Mouse (Mus musculus) spleen, postnatal 14 days (tissue): ENCODE measurements around the gene Gm10382.

Experiments
- DNase-seq, 2 experiments: peaks; one replicate each; pipeline ENCODE4 v3.0.0; 2021 to 2022; ENCODE audit warnings: low spot score in 2 of 2

Gene Gm10382

DNA sequence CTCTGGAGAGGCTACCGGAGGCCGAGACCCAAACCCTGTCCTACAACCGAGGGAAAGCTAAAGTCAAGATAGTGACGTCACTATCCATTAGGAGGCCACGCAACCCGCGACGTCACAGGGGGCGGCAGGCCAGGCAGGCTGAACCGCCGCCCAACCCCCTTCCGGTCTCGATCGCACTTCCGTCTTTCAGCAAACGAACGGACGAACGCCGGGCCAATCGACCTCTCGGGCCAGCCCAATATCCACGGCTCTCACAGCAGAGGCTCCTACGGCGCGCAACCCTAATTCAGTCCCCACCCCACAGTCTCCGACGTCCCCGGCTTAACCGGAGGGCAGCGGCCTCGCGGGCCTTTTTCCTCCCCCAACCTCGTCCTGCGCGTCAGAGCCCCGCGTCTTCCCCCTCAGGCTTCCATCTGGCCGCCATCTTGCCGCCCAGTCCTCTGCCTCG is at the start of gene Gm10382:
Gene Gm10382 (plus strand): TSS at position 192 of the 448 bp plus-strand sequence.
- peak; percentile 74 to 86 for DNase-seq

DNA sequence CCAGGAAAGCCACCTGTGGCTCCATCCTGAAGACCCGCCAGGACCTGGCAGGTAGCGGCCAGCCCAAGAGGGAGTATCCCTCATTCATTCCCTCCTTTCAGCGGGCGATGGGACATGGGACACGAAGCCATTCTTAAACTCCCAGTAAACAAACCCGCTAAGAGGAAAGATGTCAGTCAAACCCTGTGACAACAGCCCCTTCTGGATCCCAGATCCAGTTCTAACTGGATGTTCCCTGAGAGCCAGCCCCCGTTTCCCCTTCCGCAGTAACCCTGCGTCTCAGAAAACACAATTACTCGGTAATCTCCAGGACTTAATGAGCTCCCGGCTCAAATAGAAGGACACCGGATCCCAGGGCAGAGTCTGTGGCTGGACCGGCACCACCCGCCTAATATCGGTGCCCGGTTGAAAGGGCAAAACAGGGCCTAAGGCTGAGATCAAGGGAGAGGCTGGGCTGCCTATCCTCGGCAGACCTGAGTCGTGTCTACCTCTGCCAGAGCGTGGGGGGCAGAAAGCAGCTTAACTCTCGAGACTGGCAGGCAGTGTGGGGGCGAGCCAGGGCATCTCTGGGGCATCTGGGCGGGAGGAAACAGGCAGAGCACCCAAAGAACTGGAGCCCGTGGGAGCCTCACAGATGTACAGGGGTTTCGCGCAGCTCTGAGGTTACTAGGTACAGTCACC is 49.1 kb upstream of the Gm10382 start:
- DNase-seq = peak in 1 of 2 experiments; percentile 14

DNA sequence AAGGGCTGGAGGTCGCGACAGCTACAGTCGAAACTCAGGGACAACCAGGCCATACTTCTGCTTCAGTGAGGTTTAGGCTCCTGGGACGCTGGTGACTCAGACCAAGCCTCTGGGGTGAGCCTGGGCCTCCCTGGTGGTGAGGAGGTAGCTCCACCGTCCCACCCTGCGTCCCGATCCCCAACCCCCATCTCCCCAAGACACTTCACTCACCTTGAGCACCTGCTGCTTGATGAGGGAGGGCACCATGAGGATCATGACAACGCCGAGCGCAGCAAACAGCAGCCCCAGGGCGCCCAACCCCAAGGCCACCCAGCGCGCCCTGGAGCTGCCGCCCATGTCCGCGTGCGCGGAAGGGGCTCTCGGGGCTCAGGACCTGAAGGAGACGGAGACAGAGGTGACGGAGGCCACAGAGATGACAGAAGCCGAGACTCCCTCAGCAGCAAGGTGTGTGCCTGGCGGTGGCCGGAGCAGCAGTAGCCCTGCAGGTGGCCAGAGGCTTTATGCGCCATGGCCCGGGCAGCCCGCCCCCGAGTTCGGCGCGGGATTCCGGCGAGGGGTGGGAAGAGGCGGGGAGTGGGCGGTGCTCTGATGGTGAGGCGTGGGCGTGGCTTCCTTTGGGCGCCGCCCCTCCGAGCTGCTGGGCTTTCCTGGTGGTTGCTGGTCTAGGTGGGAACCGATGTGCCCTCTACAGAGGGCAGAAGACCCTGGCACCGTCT is 48.4 kb upstream of the Gm10382 start, which contains the start of gene Scarb1:
Gene Scarb1 (minus strand): TSS at position 548 of the 716 bp plus-strand sequence.
- peak; percentile 85 to 87 for DNase-seq

DNA sequence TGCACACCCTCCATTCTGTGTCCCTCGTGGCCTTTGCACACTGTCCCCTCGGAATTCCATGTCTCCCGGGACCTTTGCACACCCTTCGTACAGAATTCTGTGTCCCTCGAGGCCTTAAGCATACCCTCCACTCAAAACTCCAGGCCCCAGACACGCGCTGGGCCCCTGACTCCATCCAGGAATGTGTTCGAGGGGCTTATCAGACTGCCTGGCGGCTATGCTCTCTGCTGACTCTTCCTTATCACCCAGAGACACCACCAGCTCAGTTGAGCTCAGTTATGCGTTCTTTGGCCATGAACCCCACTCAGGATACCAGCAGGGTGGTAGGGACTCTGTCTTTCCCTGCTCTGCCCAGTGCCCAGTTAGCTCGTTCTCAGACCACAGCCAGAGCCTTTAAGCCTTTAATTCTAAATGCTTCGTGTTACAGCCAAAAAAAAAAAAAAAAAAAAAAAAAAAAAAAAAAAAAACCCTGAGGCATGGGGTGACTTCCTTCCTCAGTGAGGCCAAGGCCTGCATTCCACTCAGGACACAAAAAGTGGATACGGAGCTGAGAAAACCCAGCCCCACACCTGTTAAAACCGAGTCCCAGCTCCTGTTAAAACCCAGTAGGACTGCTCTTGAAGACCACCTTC is 47.5 kb upstream of the Gm10382 start:
- no peak for DNase-seq

DNA sequence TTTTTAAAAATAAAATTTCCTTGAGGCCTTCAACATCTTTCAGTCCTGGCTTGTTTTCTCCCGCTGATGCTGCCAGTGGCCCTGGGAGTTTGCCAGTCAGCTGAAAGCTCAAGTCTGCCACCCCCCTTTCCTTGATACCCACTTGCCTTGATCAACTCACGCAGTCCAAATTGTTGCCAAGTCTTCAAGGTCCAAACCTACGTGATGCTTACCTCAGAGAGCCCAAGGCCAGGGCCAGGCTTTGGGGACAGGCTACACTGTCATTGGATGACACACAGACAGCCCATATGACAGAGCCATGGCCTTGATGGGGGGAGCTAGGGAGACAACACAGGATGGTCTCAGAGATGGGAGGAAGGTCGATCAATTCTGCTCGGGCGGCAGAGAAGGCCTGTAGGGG is 44.8 kb upstream of the Gm10382 start:
- DNase-seq = no peak

DNA sequence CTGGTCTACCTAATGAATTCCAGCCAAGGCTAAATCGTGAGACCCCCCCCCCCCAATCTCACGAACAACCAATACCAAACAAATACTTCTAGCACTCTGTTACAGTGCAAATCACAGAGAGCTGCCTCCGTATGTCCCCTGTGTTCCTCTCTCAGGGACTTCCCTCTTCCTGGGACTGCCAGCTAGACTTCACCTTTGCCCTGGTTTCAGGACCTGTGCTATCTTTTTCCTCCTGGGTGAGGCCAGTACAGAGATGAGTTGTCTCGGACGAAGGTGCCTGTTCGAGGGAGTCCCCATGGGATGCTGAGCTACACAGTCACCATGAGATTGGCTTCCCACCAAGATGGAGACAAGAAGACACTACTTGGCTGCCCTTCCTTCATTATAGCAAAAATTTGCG is 41.1 kb upstream of the Gm10382 start:
- DNase-seq = no peak

DNA sequence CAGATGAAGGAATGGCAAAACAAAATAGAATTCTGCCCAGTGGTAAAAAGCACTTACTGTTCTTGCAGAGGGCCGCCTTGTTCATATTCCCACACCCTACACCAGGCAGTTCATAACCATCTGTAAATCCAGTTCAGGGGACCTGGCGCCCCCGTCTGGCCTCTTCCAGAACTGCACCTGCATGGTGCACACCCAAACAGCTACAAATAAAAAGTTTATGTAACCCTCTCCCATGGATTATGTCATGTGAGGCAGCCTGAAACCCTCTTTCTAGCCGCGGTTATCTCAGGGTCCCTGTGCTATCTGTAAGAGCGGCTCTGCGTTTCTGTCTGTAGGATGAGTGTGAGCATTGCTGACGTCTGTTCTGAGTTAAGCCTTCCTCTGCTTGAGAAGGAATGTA is 40.6 kb upstream of the Gm10382 start:
- DNase-seq = peak; percentile 46 to 66

DNA sequence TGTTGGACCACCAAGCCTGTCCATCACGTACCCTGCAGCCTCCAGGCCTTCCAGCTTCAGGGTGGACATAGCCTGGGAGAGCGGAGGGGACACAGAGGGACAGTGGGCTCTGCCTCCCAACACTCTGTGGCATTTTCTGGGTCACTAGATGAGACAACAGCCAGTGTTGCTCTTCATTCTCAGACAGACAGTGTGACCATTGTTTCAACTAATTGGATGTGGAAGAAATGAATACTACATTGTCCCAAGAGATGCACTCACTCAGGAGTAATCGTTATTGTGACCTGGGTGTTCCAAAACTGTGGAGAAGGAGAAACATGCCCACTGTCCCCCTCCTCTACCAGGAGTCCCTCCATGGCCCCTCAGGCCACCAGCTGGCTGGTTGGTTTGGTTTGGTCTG is 39.7 kb upstream of the Gm10382 start:
- no peak for DNase-seq

DNA sequence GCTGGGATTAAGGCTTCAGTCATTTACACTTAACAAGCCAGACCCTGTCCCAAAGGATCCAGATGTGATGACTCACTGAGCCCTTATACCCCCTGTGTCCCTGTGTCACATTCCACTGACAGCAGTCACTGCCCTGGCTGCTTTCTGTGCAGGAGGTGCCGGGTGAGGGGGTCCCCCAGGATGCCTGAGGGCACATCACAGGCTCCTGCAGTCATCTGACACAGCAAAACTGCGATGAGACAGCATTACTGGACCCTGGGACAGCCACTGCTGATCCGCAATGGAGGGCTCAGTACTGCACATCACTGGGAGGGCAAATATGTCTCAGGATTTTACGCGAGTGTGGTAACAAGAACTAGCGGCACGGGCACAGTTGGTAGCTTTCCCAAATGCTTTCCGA is 38.1 kb upstream of the Gm10382 start:
- DNase-seq = no peak

DNA sequence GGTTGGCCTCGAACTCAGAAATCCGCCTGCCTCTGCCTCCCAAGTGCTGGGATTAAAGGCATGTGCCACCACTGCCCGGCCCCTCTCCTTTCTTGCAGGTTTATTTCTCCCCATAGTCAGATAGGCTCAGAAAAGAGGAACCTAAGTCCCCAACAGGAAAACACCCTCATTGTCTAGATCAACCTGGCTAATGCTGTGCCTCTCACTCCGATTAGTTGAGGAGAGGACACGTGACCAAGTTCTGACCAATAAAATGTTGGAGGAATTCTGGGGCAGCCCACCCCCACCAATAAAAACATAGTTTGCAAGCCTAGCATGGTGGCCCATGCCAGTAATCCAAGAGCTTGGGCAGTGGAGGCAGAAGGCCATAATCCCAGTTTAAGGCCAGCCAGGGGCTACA is 37.2 kb upstream of the Gm10382 start:
- DNase-seq = no peak

DNA sequence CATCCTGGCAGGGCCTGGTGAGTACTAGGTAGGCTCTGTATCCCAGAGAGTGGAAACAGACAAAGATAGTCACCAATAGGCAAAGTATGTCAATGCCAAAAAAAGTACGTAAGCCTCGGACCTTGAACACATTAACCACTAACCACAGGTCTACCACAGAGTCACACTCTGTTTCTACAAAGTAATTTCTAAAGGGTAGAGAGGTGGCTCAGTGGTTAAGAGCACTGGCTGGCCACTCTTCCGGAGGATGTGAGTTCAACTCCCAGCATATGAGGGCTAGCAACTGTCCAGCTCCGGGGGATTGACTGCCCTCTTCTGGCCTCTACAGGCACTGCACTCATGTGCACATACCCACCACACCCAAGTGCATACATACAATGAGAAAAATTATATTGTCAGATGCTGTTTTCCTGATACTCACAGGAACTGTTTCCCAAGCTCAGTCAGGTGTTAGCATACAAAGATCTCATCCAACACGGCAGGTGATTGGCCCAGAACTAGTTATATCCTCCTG is 36.3 kb upstream of the Gm10382 start:
- no peak for DNase-seq

DNA sequence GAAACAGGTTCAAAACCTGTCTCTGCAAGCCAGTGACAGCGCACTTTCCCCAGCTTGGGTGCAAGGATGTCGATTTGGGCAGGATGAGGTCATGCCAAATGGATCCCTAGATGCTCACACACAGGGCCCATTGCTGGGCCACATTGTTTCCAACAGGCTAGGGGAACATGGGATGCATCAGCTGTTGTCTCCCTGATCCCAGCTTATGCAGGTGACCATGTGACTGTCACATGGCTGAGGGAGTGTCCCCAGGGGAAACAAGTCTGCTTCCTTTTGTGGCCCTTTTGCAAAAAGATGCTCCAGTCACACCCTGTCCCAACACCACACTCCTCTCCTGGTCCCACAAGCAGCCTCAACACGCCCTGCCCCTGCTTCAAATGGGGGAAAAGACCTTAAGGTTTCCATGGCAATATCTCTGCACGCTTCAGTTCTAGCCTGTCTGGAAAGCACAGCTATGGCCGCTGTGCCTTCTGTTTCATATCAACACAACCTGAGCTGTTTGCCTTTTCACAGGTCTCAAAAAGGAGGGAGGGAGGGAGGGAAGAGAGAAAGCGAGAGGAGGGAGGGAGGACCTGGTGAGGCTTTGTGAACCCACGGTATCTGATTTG is 34.1 kb upstream of the Gm10382 start:
- no peak for DNase-seq

DNA sequence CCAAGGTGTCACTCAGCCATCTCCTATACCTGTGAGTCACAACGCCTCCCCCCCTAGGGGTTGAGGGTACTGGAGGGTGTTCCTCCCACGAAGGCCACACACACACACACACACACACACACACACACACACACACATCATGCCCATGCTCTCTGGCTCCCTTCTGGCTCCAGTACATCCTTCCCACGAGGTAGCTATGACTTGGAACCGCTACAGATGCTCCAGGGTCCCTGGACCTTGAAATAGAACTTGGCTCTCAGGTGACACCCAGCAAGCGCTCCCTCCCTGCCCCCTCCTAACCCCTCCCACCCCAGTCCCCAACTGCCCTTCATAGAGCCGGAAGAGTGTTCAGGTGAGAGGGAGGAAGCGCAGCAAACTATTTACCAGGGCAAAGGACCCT is 33.5 kb upstream of the Gm10382 start:
- DNase-seq = no peak

DNA sequence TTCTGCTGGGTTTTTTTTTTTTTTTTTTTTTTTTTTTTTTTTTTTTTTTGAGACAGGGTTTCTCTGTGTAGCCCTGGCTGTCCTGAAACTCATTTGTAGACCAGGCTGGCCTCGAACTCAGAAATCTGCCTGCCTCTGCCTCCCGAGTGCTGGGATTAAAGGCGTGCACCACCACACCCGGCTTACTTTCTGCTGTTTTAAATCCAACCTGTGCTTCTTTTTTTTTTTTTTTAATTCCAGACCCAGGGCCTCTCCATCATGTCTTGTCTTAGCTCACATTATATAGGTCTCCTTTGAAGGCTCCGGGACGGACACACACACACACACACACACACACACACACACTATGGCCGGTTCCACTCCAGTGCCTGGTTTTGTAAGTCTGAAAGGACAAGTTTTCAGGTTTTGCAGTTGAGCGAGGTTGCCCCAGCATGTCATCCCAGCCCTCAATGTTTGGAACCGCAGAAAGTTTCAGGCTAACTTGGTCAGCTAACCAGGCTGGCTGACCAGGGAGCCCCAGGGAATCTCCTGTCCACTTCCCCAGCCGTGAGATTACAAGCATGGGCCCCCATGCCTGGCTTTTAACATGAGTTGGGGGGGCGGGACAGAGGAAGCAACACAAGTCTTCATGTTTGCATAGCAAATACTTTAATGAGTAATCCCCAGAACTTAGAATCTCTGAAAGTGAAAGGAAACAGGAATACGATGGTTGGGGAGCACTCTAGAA is 31.4 kb upstream of the Gm10382 start:
- no peak for DNase-seq

DNA sequence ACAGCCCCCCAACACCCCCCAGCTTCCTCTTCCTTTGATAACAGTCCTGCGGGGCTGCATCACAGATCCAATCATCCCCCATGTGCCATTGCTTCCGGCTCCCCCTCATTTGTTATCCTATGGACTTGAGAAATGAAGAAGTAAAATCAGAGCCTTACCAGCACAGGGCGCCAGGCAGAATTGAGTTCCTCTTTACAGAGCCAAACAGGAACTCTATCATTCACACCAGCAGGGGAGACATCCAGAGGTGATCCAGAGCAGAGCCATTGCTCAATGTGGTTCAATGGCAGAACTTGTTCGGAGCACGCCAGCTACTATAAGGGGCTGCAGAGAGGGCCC is 30.9 kb upstream of the Gm10382 start:
- DNase-seq = no peak

DNA sequence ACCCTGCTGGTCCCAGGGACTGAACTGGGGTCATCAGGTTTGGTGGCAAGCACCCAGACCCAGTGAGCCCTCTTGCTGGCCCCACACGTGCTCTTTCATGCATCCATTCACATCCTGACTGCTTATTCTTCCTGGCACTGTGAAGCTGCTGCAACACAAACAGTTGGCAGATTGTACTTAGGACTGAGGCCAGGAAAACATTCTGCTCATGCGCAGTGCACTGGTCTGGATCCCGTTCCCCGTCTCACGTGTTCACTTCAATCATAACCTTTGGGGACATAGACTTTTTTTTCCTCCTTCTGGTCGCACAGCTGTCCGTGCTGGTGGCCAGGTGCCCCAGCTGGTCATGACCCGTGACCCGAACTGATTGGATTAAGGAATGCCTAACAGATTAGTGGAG is 28.6 kb upstream of the Gm10382 start:
- DNase-seq = no peak

DNA sequence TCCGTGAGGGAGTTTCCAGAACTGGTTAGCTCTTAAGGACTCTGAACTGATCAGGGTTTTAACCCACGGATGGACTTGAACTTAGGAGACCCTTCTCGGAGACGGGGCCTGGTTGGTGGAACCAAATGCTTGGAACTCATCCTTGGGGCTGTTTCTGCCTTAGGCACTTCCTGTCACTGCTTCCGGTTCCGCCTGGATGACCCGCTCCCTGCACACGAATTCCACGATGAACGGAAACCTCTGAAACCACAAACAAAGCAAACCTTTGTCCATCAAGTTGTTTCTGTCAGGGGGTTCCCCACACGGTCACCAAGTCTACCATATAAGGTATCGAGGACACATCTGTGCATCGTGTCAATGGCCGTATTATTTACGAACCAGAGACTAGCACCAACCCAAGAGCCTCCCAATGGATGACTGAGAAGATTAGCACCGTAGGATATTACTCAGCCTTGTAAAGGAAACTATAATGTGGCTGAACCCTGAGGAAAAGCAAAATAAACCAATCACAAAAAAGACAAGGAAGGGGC is 28.1 kb upstream of the Gm10382 start:
- DNase-seq = no peak

DNA sequence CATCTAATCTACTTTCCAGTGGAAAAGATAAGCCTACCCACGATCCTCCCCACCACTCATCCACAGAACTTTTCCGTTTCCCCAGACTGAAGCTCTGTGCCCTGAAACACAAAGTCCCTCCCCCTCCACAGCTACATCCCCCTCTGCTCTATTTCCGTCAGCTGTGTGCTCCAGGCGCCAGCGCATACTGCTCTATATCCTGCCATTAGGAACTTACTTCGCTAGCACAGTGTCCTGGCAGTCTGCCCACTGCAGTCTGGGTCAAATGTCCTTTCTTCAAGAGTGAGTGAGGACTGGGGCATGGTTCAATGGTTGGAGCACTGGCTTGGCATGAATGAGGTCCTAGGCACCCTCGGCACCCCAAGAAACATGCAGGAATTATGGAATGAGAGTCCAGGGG is 25.2 kb upstream of the Gm10382 start:
- no peak for DNase-seq

DNA sequence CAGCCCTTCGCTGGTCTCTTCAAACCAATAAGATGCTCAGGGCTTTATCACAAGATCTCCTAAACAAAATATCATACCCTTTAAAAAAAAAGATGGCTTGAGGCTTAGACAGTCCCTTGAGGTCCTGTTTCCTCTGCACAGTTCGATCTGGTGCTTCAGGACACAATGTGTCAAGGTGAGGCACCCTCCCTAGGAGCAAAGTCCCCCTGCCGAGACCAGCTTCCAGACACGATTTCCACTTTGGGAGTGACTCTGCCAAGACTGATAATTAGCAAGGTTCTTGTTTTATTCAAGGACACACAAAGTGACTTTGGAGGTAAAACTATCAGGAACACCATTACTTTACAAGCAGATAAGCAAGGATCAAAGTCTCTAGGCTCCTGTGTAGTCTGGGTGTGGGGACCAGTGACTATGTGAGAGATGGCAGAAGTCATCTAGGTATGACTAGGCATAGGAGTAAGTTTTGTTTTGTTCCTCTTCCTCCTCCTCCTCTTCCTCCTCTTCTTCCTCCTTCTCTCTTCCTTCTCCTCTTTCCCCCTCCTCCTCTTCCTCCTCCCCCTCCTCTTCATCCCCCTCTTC is 24.2 kb upstream of the Gm10382 start:
- no peak for DNase-seq

DNA sequence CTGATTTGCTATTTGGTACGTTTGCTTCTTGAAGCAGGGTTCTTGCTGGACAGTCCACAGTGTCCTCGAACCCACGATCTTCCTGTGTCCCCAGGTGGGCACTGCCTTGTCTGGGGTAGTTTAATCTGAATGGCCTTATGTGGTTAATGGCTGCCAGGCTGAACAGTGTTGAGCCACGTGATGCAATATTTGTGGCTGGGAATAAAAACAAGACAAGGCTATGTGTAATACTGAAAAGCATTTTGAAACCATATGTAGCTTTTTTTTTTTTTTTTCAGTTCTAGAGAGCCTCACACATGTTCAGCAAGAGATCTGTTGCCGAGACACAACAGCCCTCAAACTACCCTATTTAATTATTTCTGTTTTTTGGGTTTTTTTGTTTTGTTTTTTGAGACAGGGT is 21.0 kb upstream of the Gm10382 start:
- no peak for DNase-seq

DNA sequence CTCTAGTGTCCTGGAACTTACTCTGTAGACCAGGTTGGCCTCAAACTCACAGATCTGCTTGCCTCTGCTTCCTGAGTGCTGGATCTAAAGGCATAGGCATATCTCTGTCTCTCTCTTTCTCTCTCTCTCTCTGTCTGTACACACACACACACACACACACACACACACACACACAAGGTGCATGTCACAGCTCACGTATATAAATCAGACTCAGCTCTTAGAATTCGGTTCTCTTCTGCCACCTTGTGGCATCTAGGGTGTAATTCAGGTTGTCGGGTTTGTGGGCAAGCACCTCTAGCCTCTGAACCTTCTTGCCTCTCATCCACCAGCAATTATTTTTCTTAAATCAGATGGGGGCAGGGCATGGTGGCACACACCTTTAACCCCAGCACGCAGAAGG is 20.6 kb upstream of the Gm10382 start:
- DNase-seq = peak in 1 of 2 experiments; percentile 65
